Mouse (Mus musculus) ovary, postnatal 10 days (tissue): ENCODE results near the gene Zc3h8.

ENCODE experiments used
- DNase-seq: peaks from one replicate; pipeline ENCODE4 v3.0.0; 2022; ENCODE audit warnings: low spot score

The Zc3h8 gene

GRCm38 (mm10) chr2:128890661-128891335, 53.1 kb downstream of the Zc3h8 start:
- no peak for DNase-seq

- DNase-seq: no peak
These were observed 55.9 kb downstream of the Zc3h8 start for GRCm38 (mm10) chr2:128887866-128888550.

- DNase-seq: no peak
These were observed 58.6 kb downstream of the Zc3h8 start for GRCm38 (mm10) chr2:128885225-128885811.

GRCm38 (mm10) chr2:128881236-128881635, 62.6 kb downstream of the Zc3h8 start:
- no peak for DNase-seq
